Mouse (Mus musculus) large intestine, adult 2 months (tissue): ENCODE data around the gene Man1c1. TPM values are rescaled to one million over a fixed set of nuclear protein-coding genes. Genes with fewer than 3 reads are reported as not detected.

Source experiments
- DNase-seq: peaks from one replicate; pipeline ENCODE4 v3.0.0-alpha.2; 2012; ENCODE audit warnings: low read depth, low spot score
- WGBS: fragments of 180-500 bp; shearing (Covaris S2); methylation state at CpG from one replicate; pipeline ENCODE4 v1.1.7; 2018; 5-methylcytosine and 5-hydroxymethylcytosine counted together
- polyA plus RNA-seq: library from polyadenylated mRNA; depleted of rRNA; stranded (reverse); fragments of >200 nt; gene quantifications from 2 replicates; pipeline ENCODE4 v1.2.3, GENCODE M21; 2012

The Man1c1 gene
- polyA plus RNA-seq, 1 experiment: 2.3 TPM

DNA sequence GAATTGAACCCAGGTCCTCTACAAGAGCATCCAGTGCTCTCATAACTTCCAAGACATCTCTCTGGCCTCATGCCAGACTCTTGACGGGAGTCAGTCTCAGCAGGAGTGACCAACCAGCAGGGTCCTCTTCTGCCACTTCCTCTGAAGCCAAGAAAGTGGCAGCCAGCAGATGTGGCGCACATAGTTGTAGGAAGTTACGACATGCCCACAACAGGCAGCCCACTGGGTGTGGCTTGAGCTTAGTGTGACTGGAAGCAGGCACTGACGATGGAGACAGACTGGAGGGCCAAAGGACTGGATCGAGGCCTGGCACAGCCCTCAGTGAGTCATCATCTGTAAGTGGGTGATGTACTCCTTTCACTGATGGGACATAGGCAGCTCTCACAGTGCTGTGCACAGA is 115.1 kb downstream of the Man1c1 start:
- no peak for DNase-seq
- WGBS: 62% methylated on average over 5 of the region's 5 CpGs

DNA sequence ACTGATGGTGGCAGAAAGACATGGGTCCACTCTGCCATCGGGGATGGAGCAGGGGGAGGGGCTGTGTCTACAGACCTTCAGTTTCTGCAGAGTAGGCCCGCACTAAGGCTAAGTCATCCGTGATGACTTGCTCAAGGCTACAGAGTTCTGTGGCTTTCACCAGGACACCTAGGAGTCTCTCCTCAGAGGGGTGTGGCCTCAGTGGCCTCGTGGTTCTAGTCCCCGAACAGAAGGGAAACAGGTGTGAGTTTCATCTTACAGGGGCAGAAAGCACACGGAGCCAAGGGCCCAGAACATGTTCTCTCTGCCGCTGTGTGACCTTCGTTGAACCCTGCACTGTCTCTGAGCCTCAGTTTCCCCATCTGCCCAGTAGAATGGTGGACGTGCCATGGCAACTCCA is 115.8 kb downstream of the Man1c1 start:
- 81% methylated on average over 9 of the region's 9 CpGs for WGBS
- no peak for DNase-seq

DNA sequence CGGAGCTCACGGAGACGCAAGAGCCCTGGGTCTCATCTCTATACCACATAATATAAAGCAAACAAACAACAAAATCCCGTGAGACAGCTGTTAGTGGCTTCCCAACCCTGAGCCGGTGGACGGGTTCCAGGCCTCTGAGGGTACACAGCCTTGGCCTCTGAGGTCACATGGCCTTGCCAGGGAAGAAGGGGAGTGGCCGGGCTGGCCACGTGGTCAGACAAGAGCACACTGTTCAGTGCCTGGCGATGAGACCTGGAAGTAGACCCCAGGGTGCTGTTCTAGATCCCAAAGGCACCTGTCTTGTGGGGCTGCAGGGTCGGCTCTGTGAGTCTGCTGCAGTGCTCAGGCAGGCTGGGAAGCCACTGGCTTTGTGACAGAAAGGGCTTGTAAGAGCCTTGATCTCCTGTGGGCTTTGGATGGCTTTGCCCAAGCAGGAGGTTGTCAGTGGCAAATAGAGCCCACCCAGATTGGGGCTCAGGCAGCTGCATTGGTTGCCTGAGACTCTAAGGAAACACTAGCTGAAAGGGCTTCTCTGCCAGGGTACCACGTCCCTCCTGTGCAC is 116.4 kb downstream of the Man1c1 start:
- 46% methylated on average over 11 of the region's 11 CpGs for WGBS
- DNase-seq: no peak

DNA sequence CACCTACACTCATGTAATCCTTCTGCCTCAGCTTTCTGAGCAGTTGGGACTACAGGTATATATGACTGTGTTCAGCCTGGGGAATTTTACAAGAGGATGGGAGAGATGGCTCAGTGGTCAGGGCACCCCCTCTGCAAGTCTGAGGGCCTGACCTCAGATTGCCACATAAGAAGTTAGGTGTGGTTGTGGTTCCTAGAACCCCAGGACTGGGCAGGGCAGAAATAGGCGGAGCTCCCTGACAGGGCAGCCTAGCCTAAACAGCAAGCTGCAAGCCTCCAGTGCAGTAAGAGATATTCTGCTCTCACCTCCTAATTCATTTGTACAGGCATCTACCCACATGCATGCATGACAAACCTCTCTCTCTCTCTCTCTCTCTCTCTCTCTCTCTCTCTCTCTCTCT is 117.5 kb downstream of the Man1c1 start:
- no peak for DNase-seq
- 75% methylated on average over 1 of the region's 1 CpGs for WGBS

DNA sequence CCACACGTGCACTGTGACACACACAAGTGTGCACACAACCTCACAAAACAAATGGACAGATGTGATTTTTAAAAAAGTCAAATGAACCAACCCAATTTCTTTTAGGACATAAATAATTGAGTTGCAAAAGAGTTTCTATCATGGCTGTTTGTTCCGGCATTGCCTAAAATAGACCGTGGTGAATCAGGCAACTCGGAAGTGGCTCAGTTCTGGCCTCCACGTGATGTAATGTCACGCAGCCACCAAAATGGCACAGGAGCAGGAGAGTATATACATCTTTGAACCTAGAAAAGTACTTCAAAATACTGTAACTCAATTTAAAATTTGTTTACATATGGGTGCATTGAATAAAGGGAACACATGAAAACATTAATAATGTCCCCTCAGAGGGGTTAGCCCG is 118.0 kb downstream of the Man1c1 start:
- WGBS: 82% methylated on average over 7 of the region's 7 CpGs
- no peak for DNase-seq

DNA sequence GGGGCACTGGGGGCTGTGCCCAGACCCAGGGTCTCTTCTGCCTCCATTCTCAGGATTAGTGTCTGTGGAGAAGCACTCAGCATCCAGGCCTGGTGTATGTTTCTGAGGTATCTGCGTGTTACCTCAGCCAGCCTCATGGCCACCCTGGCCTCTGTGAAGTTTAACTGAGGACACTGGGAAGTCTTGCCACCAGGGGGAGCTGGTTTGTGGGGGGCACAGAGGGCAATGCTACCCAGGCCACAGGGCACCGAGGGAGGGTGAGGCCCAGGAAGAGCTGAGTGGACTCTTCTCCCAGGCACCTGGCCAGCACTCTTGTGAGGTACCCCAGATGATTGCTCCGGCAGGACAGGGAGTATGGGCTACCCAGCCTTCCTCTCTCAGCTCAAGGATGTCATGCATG is 120.6 kb downstream of the Man1c1 start:
- no peak for DNase-seq
- 41% methylated on average over 3 of the region's 3 CpGs for WGBS

DNA sequence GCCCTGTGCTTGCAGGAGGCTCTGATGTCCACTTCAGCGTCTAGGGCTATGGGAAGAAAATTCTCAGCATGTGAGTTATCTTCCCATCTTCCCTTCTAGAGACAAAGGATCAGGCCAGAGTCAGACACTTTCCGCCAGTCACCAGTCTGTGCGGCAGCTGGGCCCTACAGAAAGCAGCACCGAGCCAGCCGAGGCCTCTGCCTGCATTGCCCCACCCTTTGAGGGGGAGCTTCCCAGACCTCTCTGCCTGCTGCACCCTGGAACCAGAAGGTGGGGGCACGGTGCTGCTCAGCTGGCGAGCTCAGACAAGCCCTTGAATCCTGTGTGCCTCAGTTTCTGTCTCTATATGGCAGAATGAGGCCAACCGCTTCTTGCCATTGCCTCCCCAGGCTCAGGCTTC is 122.7 kb downstream of the Man1c1 start:
- 76% methylated on average over 8 of the region's 8 CpGs for WGBS
- DNase-seq: no peak

DNA sequence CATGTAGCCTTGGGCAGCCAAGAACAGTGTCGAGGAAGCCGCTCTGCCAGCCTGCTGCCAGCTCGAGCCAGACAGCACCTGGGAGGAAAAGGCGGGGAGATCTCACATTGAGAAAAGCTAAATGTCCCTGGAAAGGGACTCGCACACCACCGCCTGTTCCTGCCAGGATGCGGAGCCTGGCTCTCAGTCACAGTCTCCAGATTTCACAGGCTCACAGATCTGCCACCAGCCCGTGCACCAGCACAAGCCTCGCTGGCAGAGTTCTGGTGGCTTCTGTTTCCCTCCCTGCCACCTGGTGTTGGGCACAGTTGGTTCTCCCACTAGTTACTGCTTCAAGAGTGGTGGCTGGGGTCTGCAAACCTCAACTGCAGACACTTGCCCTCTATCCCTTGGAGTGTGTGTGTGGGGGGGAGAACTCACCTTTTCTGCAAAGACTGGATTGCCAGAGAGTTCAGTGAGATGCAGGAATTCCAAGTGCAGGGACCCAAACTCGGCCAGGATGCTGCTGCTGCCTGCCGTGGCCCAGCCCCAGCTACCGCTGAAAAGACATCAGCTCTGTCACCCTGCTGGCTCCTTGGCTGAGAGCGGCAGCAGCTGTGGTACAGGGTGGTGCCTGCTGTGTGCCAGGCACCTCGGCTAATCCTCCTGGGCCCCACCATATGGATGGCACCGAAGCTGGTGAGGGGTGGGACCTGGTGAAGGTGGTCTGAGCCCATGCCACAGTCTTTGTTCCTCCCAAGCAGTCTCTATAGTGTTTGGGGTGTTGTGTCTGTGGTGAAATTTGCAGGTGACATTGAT is 123.5 kb downstream of the Man1c1 start:
- WGBS: 85% methylated on average over 15 of the region's 15 CpGs
- DNase-seq: no peak

DNA sequence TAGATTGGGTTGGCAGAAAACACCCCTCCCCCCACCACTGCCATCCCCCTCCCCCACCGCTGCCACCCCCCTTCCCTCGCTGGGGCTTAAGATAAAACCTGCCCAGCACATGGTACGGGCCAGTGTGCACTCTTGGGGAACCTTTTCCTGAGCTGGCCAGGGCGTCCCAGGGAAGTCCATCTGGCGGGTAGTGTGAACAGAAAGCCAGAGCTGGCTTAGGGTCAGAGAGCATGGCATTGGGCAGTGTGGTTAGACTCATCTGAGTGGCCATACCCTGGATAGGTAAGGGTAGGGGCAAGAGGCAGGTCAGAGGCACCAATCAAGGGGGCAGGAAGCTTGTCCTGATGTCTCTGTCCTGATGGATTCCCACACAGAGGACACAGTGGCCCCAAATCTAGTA is 124.5 kb downstream of the Man1c1 start:
- 50% methylated on average over 5 of the region's 5 CpGs for WGBS
- DNase-seq: no peak

DNA sequence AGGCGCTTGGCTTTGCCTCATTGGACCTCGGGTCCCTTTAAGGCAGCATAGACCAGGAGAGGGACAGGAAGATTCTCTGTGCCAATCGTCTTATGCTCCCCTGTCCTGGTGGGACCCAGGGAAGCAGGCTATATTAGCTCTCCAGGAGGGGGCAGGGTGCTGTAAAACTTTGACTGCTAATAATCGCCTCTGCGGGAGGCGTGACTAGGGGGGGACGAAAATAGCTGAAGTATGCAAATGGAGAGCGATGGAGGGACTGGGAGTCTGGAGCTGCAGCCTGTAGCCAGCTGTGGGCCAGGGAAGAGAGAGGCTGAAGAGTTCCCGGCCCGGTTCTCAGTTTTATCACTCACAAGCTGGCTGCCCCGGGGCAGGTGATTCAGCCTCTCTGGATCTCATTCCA is 124.9 kb downstream of the Man1c1 start:
- 17% methylated on average over 11 of the region's 11 CpGs for WGBS

DNA sequence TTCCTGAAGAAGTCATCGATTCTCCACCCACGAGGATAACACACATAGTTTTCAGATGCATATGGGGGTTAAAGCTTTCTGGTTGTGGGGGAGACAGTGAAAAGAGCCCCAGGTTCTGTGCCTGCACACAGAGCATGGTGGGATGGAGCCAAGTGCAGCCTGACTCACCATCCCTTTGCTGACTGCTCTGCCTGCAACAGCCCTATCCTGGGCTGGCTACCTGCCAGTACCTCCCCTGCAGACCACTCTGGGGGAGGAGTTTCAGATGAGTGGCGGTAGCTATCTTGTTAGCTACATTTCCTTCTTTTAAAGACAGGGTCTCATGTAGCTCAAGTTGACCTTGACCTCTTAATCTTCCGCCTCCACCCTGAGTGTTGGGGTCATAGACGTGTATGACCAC is 125.7 kb downstream of the Man1c1 start:
- no peak for DNase-seq
- WGBS: 59% methylated on average over 5 of the region's 5 CpGs

More for the DNA sequence above, 124.9 kb downstream of the Man1c1 start:
- DNase-seq: no peak

DNA sequence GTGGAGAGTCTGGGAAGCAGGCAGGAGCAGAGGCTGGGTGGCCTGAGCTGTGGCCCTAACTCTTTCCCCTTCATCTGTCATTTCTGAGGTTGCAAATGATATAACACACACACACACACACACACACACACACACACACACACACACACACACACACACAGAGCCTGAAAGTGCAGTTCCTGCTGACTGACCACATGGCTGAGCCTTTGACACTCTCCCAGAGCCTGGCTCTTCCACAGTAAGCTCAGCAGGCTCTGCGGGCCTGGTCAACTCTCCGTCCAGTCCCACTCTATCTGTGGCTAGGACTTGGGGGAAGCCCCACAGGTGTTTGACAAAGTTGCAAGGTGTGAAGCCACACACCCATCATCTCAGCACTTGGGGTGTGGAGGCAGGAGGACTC is 126.8 kb downstream of the Man1c1 start:
- DNase-seq: no peak
- WGBS: 97% methylated on average over 2 of the region's 2 CpGs

DNA sequence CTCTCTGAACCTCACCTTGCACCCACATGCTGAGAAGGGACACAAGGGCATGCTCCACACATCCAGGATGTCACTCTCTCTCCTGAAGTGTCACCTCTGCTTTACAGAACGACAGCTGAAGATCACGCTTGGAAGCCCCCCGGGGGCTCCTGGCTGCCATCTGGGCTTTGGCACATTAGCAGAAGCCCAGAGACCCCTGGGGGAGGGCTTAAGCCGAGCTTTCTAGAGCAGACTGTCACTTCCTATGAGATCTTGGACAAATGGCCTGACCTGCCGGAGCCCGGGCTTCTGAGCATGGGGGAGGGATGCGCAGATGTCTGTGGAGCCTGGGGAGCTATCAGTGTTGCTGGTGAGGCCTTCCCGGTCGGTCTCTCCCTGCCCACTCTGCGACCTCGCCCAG is 128.6 kb downstream of the Man1c1 start:
- no peak for DNase-seq
- WGBS: 81% methylated on average over 11 of the region's 11 CpGs

DNA sequence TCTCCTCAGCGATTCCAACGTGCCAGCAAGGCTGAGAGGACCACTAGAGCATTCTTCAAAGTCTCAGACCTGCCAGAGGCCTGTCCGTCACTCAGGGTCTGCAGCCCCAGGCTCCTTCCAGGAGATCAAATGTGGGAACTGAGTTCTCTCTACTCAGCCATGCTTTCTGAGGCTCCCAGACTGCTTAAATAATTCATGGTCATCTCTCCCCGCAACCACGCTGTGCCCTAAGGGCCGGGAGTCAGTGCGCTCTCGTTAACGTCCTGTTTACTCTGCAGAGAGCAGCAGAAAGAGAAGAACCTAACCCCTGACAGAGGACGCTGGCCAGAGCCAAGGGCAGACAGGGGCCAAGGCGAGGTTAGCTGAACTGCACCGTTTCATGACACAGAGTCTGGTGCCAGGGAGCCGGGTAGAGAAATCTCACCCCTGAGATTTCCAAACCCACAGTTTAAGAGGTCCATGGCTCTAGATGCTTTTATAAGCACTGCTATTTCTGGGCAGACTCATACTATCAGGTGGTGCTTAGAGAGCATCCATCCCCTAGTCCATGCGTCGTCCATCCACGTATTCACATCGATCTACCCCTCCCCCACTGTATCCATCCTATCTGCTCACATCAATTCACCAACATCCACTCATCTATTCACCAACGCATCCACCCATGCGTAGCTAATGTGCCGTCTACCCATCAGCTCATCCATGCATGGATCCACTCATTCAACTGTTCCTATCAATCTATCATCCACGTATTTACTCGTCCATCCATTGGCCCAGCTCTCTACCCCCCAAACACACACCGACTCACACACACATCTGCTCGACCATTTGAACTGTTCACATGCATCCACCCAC is 131.4 kb downstream of the Man1c1 start:
- WGBS: 78% methylated on average over 24 of the region's 24 CpGs
- no peak for DNase-seq

DNA sequence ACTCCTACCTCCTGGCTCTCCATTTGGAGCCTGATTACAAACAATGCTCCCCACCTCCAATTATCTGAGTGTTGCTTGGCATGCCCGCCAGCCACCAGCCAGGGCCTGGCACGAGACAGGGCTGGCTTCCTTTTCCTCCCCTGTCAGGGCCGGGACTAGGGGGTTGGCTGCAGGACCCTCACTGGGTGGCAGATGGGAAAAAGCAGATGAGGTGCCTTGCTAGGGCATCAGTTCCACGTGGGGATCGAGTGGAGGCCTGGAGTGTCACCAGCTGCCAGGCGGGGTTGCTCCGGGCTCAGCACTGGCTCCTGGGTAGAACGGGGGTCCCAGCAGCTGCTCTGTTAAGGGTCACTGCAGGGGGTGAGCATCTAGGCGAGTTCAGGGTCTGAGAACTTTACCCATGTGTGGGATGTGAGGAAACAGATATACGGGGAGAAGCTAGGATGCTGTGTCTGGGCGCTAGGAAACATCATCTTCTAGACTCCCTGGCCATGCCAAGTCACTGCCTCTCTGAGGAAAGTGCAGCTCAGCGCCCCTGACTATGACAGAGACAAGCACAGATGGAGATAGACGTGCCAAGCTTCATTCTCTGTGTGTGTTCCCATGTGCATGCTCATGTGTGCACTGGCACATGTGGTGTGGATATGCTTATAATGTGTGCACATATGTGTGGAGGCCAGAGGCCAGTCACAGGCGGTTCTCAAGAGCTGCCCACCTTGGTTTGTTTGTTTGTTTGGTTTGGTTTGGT is 133.2 kb downstream of the Man1c1 start:
- 85% methylated on average over 14 of the region's 14 CpGs for WGBS
- DNase-seq: no peak

DNA sequence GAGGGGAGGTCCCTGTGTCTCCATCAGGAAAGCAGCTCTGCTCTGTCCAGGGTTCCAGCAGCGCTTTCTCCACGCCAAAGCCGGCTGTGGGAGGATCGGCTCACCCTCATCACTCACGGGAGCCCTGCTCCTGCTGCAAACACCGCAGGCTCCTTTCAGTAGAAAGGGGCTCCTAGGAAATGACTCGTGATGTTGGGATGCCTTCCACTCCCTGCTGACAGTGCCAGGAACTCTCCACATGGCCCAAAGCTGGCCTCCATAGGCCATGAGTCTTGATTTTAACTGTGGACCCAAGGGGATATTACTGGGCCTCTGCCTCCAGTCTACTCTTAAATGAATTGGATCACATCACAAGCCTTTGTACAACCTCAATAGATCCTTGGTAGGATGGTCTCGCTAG is 134.3 kb downstream of the Man1c1 start:
- 84% methylated on average over 8 of the region's 8 CpGs for WGBS
- DNase-seq: no peak

DNA sequence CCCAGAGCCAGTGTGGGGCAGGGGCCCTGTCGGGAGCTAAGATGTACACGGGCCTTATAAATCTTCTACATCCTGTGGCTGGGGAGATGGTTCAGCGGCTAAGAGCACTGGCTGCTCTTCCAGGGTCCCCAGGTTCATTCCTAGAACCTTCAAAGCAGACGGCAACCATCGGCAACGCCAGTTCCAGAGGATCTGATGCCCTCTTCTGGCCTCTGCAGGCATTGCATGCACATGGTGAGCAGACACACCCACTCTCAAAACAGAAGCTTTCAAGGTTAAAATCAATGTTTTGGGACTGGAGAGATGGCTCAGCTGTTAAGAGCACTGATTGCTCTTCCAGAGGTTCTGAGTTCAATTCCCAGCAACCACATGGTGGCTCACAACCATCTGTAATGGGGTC is 134.9 kb downstream of the Man1c1 start:
- WGBS: 89% methylated on average over 6 of the region's 6 CpGs
- no peak for DNase-seq

DNA sequence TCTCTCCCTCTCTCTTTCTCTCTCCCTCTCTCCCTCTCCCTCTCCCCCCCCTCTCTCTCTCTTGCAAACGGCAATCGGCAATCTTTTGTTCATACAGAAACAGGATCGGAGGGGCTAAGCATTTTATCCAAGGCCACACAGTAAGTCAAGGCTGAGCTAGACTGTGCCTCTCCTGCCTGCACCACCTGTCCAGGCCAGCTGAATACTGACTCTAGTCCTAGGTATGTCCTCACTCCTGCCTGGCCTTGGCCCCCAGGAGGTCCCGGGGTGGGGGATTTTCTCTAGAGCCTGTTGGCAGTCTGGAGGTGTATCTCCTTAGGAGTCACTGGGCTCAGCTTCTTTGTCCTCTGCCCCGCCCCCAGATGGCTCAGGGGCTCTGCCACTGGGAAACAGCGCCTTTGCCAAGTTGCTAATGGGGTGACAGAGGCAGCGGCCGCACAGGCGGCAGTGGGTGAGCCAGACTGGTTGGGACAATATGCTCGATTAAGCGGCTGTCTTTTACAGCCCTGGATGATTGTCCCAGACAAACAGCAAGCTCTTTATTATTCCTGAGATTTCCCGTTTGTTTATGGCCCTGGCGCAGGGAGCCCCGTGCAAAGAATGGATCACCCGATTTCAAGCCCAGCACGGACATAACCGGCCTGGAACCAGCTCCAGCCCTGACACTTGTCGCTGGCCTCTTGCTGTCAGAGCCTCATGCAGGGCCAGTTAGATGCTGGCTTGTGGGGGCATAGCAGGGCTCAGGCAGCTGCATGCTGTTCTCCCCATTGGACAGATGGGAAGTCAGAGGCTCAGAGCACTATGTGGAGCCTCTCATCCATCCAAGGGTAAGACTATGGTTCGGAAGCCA is 136.5 kb downstream of the Man1c1 start:
- no peak for DNase-seq
- WGBS: 29% methylated on average over 19 of the region's 19 CpGs

DNA sequence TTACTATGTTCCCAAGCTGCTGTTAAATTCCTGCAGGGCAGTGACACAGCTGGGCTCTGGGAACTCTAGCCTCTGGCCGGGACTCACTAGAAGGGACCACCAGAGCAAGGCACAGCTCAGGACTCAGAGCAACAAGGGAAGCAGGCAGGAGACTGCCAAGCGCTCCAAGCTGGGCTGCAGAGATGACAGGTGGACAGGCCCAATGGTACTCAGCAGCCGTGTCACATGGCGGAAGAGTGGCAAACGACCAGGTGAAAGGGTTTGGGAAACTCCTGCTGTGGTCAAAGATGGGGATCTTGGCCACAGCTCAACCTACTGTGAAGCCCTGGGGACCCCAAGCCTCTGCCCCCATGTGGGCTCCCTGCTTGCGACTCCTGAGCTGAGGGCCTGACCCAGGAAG is 140.0 kb downstream of the Man1c1 start:
- DNase-seq: no peak
- WGBS: 87% methylated on average over 6 of the region's 6 CpGs
